Comparison of ENCODE assay signal across 8 mouse cellular contexts in the genomic region with DNA sequence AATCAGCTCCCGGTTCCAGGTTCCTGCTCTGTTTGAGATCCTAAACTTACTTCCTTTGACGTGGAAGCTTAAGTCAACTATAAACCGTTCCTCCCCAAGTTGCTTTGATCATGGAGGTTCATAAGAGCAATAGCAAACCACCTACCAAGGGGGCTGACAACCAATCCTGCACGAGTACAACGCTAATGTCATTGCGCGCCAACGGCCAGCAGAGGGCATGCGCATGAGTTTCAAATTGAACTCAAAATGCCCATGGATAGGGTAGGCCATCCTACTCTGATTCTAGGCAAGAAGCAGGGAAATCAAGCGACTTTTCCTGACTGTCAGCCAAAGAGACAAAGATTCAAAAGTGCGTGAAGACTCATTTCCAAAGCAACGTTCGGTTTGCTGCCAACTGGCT. TPM values are rescaled to one million over a fixed set of nuclear protein-coding genes. Genes with fewer than 3 reads are reported as not detected.
DNase-seq lines count a peak whose midpoint lies in the region; ATAC-seq and TF ChIP-seq lines count a peak whose summit lies in the region.

TSS of gene Zfp37 (minus strand) at position 279 of the 400 bp plus-strand sequence.

- 73% methylated on average over 13 of the region's 13 CpGs for WGBS in kidney, postnatal 0 days
- WGBS in forebrain, embryonic 12.5 days, result 75% methylated on average over 13 of the region's 13 CpGs
- 67% methylated on average over 13 of the region's 13 CpGs for WGBS in limb, embryonic 11.5 days

- H3K36me3 ChIP-seq in kidney, postnatal 0 days (ENCODE audit: insufficient read depth, low read length), result no peaks in the 10 kb centered on the region
- H3K36me3 ChIP-seq in forebrain, embryonic 12.5 days (replicated peaks), result no peaks in the 10 kb centered on the region
- H3K36me3 ChIP-seq in limb, embryonic 11.5 days (ENCODE audit: control insufficient read depth, insufficient read depth, low read length), result no peaks in the 10 kb centered on the region

- DNase-seq in kidney, postnatal 0 days (ENCODE audit: low spot score), result no peak
- no peak for DNase-seq in kidney, adult 8-10 months
- peak; percentile 42 for DNase-seq in NIH3T3 (ENCODE audit: low read depth)
- DNase-seq in limb, embryonic 11.5 days (ENCODE audit: low spot score), result no peak
- no peak for DNase-seq in Muller cell, postnatal 12 days (ENCODE audit: inconsistent ontology term)
- DNase-seq in gastrocnemius, adult 18-20 months (ENCODE audit: low spot score), result no peak

- TF ChIP-seq CTCF in kidney, postnatal 0 days (IDR thresholded peaks at IDR 0.05; ENCODE audit: low read depth), result peak; percentile 33; the same call in 1 of the 2 replicates

- no peaks in the 10 kb centered on the region for H3K9me3 ChIP-seq in kidney, postnatal 0 days (replicated peaks; ENCODE audit: low read length)
- H3K9me3 ChIP-seq in forebrain, embryonic 12.5 days, result no peaks in the 10 kb centered on the region
- no peaks in the 10 kb centered on the region for H3K9me3 ChIP-seq in limb, embryonic 11.5 days (ENCODE audit: control insufficient read depth, low read length)

- no peaks in the 10 kb centered on the region for H3K4me1 ChIP-seq in kidney, postnatal 0 days (replicated peaks; ENCODE audit: insufficient read depth, low read length)
- no peaks in the 10 kb centered on the region for H3K4me1 ChIP-seq in forebrain, embryonic 12.5 days
- H3K4me1 ChIP-seq in limb, embryonic 11.5 days (ENCODE audit: control insufficient read depth, insufficient read depth, low read length), result no peaks in the 10 kb centered on the region

- no peak within 1 kb of the TSS for H3K9ac ChIP-seq in kidney, postnatal 0 days (ENCODE audit: low read depth, low read length)
- no peak within 1 kb of the TSS for H3K9ac ChIP-seq in forebrain, embryonic 12.5 days
- no peak within 1 kb of the TSS for H3K9ac ChIP-seq in limb, embryonic 11.5 days (ENCODE audit: low read length)

- no peaks in the 10 kb centered on the region for H3K27me3 ChIP-seq in kidney, postnatal 0 days (ENCODE audit: insufficient read depth, low read length)
- no peaks in the 10 kb centered on the region for H3K27me3 ChIP-seq in forebrain, embryonic 12.5 days
- H3K27me3 ChIP-seq in limb, embryonic 11.5 days (ENCODE audit: control insufficient read depth, insufficient read depth, low read length), result no peaks in the 10 kb centered on the region

- H3K4me3 ChIP-seq in kidney, postnatal 0 days (replicated peaks; ENCODE audit: low read depth, low read length), result no peak within 1 kb of the TSS
- no peak within 1 kb of the TSS for H3K4me3 ChIP-seq in forebrain, embryonic 12.5 days (replicated peaks)
- no peak within 1 kb of the TSS for H3K4me3 ChIP-seq in limb, embryonic 11.5 days (ENCODE audit: low read depth, low read length)

- H3K27ac ChIP-seq in kidney, postnatal 0 days, result no peak within 1 kb of the TSS
- no peak within 1 kb of the TSS for H3K27ac ChIP-seq in forebrain, embryonic 12.5 days
- H3K27ac ChIP-seq in limb, embryonic 11.5 days (replicated peaks; ENCODE audit: low read depth, low read length), result no peak within 1 kb of the TSS

- ATAC-seq in kidney, postnatal 0 days (replicated peaks; ENCODE audit: low FRiP score, low read depth), result no peak
- no peak for ATAC-seq in forebrain, embryonic 12.5 days (ENCODE audit: low FRiP score)
- ATAC-seq in limb, embryonic 11.5 days (ENCODE audit: insufficient number of reproducible peaks, low FRiP score, low TSS enrichment, low read depth), result no peak
- ATAC-seq in CD4-positive, CD25-positive, alpha-beta regulatory T cell, adult 4 months, result no peak

- no peak within 1 kb of the TSS for H3K4me2 ChIP-seq in kidney, postnatal 0 days (ENCODE audit: low read length)
- H3K4me2 ChIP-seq in forebrain, embryonic 12.5 days, result no peak within 1 kb of the TSS
- no peak within 1 kb of the TSS for H3K4me2 ChIP-seq in limb, embryonic 11.5 days (ENCODE audit: low read depth, severe bottlenecking)

RNA-seq across cellular contexts. Expression of gene Zfp37, which starts in this region (rescaled TPM):
- polyA plus RNA-seq in kidney, postnatal 0 days (2015; fragmentation: Nextera tagmentation; extraction: Ambion mirVana), result 6.6 and 7.0 TPM in 2 replicates
- polyA plus RNA-seq in forebrain, embryonic 12.5 days (2016; fragmentation: Nextera tagmentation; extraction: Ambion mirVana), result 23.5 and 28.2 TPM in 2 replicates
- 24.1 and 24.9 TPM in 2 replicates for polyA plus RNA-seq in limb, embryonic 11.5 days (2014; fragmentation: Nextera tagmentation; extraction: Ambion mirVana)
- polyA plus RNA-seq in CD4-positive, CD25-positive, alpha-beta regulatory T cell, adult 4 months (2017; shearing (Covaris generic)), result under 1 TPM in 1 of 2 experiments, not detected in 1; 0.58 TPM
- 1 to 10 TPM in 1 of 2 experiments, under 1 TPM in 1; 0.82 to 1.3 TPM for total RNA-seq in gastrocnemius, adult 18-20 months (2021)
